Mouse (Mus musculus): ENCODE measurements at regions not wholly inside any gene's neighbourhood (a gene's known extent, or its start where the extent isn't known, plus 50 kb on each side); places are given as distances from the start of the nearest gene placed in this dataset.
"Not testable (repeated sequence)": the region's sequence is repeated elsewhere in the genome, so short reads cannot be mapped to it uniquely, and the experiment has no call there.

DNA sequence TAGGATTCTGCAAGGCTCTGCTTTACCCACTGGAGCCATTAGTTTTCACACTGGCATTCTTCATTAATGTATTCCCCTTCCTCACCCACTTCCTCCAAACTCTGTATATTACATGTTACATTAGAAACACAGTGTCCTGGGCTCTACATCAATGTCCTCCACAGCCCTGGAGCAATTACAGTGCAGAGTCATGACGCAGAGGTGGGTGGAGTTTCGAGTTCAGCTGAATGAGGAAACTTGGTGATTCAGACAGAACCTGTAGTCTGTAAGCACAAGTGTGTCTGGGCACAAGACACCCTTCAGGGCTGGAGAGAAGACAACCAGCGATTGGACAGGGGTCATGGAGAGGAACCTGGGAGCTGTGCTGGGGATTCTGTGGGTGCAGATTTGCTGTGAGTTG, 404.1 kb upstream of the Olfr1507 start:
- H3K4me1 ChIP-seq (ENCODE audit: control insufficient read depth, insufficient read depth, low read depth, low read length); H3K36me3 ChIP-seq (ENCODE audit: control insufficient read depth, insufficient read depth, low read length); H3K9ac ChIP-seq (ENCODE audit: low read depth, low read length); H3K27ac ChIP-seq (ENCODE audit: low read depth, low read length); H3K4me2 ChIP-seq (ENCODE audit: low read length); H3K9me3 ChIP-seq (ENCODE audit: control insufficient read depth, low read length); ATAC-seq; H3K4me3 ChIP-seq (ENCODE audit: low read length); H3K27me3 ChIP-seq (replicated peaks; ENCODE audit: control insufficient read depth, insufficient read depth, low read length): not testable (repeated sequence)
- WGBS: no CpG with 5 or more reads among the region's 3 CpGs

DNA sequence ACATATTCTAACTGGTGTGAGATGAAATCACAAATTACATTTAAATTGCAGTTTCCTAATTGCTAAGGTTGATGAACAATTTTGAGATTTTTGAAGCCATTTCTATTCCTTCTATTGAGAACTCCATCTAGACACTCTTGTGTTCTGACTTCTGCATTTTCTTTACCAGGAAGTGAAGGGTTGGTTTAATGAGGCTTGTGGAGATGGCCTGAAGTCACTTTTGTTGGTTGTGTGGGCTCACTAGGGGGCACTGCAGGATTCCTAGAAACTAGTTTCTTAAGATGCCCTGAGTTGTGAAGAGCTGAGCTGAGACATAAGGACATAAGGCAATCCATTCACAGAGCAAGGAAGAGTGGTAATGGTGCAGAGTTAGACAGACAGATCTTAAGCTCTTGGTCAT, 402.8 kb upstream of the Olfr1507 start:
- not testable (repeated sequence) for H3K4me2 ChIP-seq (ENCODE audit: low read length); H3K4me3 ChIP-seq (ENCODE audit: low read length); H3K4me1 ChIP-seq (ENCODE audit: control insufficient read depth, insufficient read depth, low read depth, low read length); ATAC-seq; H3K9me3 ChIP-seq (ENCODE audit: control insufficient read depth, low read length); H3K9ac ChIP-seq (ENCODE audit: low read depth, low read length); H3K27me3 ChIP-seq (replicated peaks; ENCODE audit: control insufficient read depth, insufficient read depth, low read length); H3K27ac ChIP-seq (ENCODE audit: low read depth, low read length); H3K36me3 ChIP-seq (ENCODE audit: control insufficient read depth, insufficient read depth, low read length)

DNA sequence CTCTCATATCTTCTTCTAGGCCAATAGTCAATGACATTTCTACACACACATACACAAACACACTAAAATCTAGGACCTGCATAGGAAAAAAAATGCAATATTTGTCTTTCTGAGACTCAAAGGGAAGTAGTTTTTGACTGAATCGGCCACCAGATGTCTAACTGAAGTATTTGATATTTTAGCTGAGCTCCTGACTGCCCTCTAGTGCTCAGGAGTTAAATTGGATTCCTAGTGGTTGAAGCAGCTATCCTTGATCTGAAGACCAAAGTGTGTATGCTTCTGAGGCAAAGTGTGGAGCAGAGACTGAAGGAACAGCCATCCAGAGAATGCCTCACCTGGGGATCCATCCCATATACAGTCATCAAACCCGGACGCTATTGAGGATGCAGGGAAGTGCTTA, 384.4 kb upstream of the Olfr1507 start:
- not testable (repeated sequence) for H3K4me2 ChIP-seq (ENCODE audit: low read length); H3K9me3 ChIP-seq (ENCODE audit: control insufficient read depth, low read length); H3K4me3 ChIP-seq (ENCODE audit: low read length); H3K27me3 ChIP-seq (replicated peaks; ENCODE audit: control insufficient read depth, insufficient read depth, low read length); ATAC-seq; H3K36me3 ChIP-seq (ENCODE audit: control insufficient read depth, insufficient read depth, low read length); H3K4me1 ChIP-seq (ENCODE audit: control insufficient read depth, insufficient read depth, low read depth, low read length); H3K27ac ChIP-seq (ENCODE audit: low read depth, low read length); H3K9ac ChIP-seq (ENCODE audit: low read depth, low read length)
- WGBS: no CpG with 5 or more reads among the region's 3 CpGs

DNA sequence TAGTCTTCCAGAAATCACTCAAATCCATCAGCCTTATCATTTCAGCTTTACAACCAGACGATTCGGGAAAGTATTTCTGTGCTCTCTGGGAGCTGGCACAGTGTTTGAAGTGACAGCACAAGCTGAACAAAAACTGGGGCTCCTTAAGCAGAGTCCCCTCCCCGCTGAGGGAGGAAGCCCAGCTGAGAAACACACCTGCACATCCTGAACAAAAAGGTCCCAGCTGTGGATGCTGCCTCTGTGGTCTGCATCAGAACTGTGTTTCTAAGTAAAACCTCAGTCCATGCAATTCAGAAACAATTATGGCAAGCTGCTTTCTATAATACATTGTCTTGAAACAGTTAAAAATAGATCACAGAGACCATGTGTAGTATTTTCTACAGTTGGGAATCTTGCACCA, 368.3 kb upstream of the Olfr1507 start:
- not testable (repeated sequence) for H3K9me3 ChIP-seq (ENCODE audit: control insufficient read depth, low read length); H3K4me3 ChIP-seq (ENCODE audit: low read length); H3K27ac ChIP-seq (ENCODE audit: low read depth, low read length); H3K9ac ChIP-seq (ENCODE audit: low read depth, low read length); H3K27me3 ChIP-seq (replicated peaks; ENCODE audit: control insufficient read depth, insufficient read depth, low read length); H3K4me2 ChIP-seq (ENCODE audit: low read length); H3K4me1 ChIP-seq (ENCODE audit: control insufficient read depth, insufficient read depth, low read depth, low read length); ATAC-seq; H3K36me3 ChIP-seq (ENCODE audit: control insufficient read depth, insufficient read depth, low read length)
- no CpG with 5 or more reads among the region's 3 CpGs for WGBS

DNA sequence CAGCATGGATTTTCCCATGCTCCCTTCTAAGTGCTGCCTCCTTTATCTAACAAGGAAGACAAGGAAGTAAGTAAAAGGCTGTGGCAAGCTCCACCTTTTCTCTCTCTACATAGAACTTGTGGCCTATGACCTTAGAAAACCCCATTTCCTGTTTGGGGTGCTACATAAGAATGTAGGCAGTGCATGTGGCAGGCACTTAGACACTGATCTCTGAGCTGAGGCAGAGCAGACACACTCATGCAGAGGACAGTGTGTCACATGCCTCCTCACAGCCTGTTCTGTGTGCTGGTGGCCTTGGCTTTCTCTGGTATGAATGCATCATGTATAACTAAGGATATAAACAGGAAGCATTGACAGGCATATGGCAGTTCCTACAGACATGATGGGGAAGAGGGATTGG, 367.6 kb upstream of the Olfr1507 start:
- not testable (repeated sequence) for H3K27me3 ChIP-seq (replicated peaks; ENCODE audit: control insufficient read depth, insufficient read depth, low read length); H3K27ac ChIP-seq (ENCODE audit: low read depth, low read length); H3K9me3 ChIP-seq (ENCODE audit: control insufficient read depth, low read length); H3K4me3 ChIP-seq (ENCODE audit: low read length); H3K4me2 ChIP-seq (ENCODE audit: low read length); H3K4me1 ChIP-seq (ENCODE audit: control insufficient read depth, insufficient read depth, low read depth, low read length); ATAC-seq; H3K36me3 ChIP-seq (ENCODE audit: control insufficient read depth, insufficient read depth, low read length); H3K9ac ChIP-seq (ENCODE audit: low read depth, low read length)

DNA sequence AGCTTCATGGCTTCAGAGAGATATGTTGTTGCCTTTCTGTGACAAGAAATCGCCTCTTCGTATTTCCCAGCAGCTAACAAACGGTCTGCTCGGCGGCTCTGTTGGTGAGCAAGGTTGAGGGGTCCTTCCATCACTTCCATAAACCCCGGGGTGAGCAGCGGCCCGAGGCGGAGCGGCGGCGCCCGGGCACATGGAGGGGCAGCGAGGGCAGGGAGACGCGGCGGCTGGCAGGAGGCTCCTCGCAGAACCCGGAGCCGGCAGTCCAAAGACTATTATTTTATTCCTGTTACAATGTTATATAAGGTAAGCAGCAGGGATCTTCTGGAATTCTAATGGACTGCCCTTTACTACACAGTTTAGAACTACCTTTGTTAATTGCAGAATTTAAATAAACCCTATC, 366.9 kb upstream of the Olfr1507 start:
- H3K4me2 ChIP-seq (ENCODE audit: low read length); H3K36me3 ChIP-seq (ENCODE audit: control insufficient read depth, insufficient read depth, low read length); H3K9me3 ChIP-seq (ENCODE audit: control insufficient read depth, low read length); ATAC-seq; H3K27me3 ChIP-seq (replicated peaks; ENCODE audit: control insufficient read depth, insufficient read depth, low read length); H3K9ac ChIP-seq (ENCODE audit: low read depth, low read length); H3K27ac ChIP-seq (ENCODE audit: low read depth, low read length); H3K4me1 ChIP-seq (ENCODE audit: control insufficient read depth, insufficient read depth, low read depth, low read length); H3K4me3 ChIP-seq (ENCODE audit: low read length): not testable (repeated sequence)
- WGBS: no CpG with 5 or more reads among the region's 20 CpGs

DNA sequence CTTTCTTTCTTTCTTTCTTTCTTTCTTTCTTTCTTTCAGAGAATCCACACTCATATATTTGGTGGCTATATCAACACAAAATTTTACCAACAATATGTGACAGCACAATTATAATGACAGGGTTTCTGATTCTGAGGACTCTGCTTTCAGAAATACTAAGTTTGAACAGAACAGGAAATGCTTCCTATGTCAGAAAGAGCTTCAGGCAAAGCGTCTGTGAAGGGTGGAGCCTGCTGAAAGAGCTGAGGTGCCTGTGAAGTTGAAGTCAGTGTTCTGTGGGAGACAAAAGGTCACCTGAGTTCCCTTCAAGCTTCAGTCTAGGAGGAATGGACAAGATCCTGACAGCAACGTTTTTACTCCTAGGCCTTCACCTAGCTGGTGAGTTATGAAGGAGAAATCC, 359.8 kb upstream of the Olfr1507 start:
- not testable (repeated sequence) for H3K36me3 ChIP-seq (ENCODE audit: control insufficient read depth, insufficient read depth, low read length); ATAC-seq; H3K9me3 ChIP-seq (ENCODE audit: control insufficient read depth, low read length); H3K9ac ChIP-seq (ENCODE audit: low read depth, low read length); H3K4me2 ChIP-seq (ENCODE audit: low read length); H3K4me3 ChIP-seq (ENCODE audit: low read length); H3K27ac ChIP-seq (ENCODE audit: low read depth, low read length); H3K27me3 ChIP-seq (replicated peaks; ENCODE audit: control insufficient read depth, insufficient read depth, low read length); H3K4me1 ChIP-seq (ENCODE audit: control insufficient read depth, insufficient read depth, low read depth, low read length)
- WGBS: no CpG with 5 or more reads among the region's 2 CpGs

DNA sequence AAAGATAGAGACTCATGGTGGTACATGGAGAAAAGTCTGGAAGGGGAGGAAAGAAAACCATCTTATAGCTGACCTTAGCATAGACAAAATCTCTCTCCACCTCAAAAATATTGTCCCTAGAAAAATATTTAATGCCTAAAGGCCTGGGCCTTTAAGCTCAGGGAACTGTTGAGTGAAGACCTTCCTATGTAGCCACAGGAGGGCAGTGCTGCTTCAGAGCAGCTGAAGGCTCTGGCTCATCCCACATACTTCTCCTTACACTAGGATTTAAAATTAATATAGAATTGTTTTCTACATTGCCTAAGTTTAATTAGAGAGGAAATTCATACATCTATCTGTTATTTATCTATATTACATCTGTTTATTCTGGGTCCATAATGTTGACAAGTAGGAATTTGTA, 358.0 kb upstream of the Olfr1507 start:
- H3K27ac ChIP-seq (ENCODE audit: low read depth, low read length); H3K27me3 ChIP-seq (replicated peaks; ENCODE audit: control insufficient read depth, insufficient read depth, low read length); H3K9ac ChIP-seq (ENCODE audit: low read depth, low read length); H3K4me2 ChIP-seq (ENCODE audit: low read length); ATAC-seq; H3K9me3 ChIP-seq (ENCODE audit: control insufficient read depth, low read length); H3K36me3 ChIP-seq (ENCODE audit: control insufficient read depth, insufficient read depth, low read length); H3K4me1 ChIP-seq (ENCODE audit: control insufficient read depth, insufficient read depth, low read depth, low read length); H3K4me3 ChIP-seq (ENCODE audit: low read length): not testable (repeated sequence)

DNA sequence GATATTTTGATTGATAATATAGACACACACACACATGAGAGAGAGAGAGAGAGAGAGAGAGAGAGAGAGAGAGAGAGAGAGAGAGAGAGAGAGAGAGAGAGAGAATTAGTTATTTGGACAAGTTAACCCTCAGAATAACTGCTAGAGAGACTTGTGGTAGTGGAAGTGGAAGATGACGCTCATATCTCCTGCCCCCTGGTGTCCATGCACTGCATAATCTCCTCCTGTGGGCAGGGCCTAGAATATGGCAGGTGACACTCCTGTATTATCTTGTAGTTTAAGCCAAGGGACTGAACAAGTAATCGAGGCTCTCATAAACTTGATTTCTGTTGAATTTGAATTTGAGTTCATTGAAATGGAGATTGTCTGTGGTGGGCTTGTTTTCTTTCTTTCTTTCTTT, 352.4 kb upstream of the Olfr1507 start:
- H3K4me3 ChIP-seq (ENCODE audit: low read length); H3K9me3 ChIP-seq (ENCODE audit: control insufficient read depth, low read length); H3K36me3 ChIP-seq (ENCODE audit: control insufficient read depth, insufficient read depth, low read length); ATAC-seq; H3K4me2 ChIP-seq (ENCODE audit: low read length); H3K4me1 ChIP-seq (ENCODE audit: control insufficient read depth, insufficient read depth, low read depth, low read length); H3K27ac ChIP-seq (ENCODE audit: low read depth, low read length); H3K9ac ChIP-seq (ENCODE audit: low read depth, low read length); H3K27me3 ChIP-seq (replicated peaks; ENCODE audit: control insufficient read depth, insufficient read depth, low read length): not testable (repeated sequence)
- no CpG with 5 or more reads among the region's 2 CpGs for WGBS

DNA sequence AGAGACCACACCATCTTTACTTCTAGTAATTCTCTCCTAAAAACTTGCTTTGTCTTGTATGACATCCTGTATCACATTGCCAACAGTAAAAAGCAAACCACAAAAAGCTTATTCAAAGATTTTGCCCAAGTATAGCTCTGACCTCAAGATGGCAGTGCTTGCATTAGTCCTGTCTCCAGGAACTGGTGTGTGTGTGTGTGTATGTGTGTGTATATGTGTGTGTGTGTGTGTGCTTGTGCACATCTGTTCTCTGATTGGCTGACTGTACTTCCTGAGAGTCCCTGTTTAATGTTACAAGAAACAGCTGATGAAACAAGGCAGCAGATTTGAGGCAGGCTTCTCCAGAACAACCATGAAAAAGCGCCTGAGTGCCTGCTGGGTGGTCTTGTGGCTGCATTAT, 328.5 kb upstream of the Olfr1507 start:
- H3K9ac ChIP-seq (ENCODE audit: low read depth, low read length); H3K4me2 ChIP-seq (ENCODE audit: low read length); H3K9me3 ChIP-seq (ENCODE audit: control insufficient read depth, low read length); ATAC-seq; H3K4me1 ChIP-seq (ENCODE audit: control insufficient read depth, insufficient read depth, low read depth, low read length); H3K36me3 ChIP-seq (ENCODE audit: control insufficient read depth, insufficient read depth, low read length); H3K27ac ChIP-seq (ENCODE audit: low read depth, low read length); H3K4me3 ChIP-seq (ENCODE audit: low read length); H3K27me3 ChIP-seq (replicated peaks; ENCODE audit: control insufficient read depth, insufficient read depth, low read length): not testable (repeated sequence)
- no CpG with 5 or more reads among the region's 1 CpGs for WGBS

Data from hindbrain, embryonic 16.5 days (tissue).